Mouse (Mus musculus): ENCODE data around the gene Usp2. TPM values are rescaled to one million over a fixed set of nuclear protein-coding genes. Genes with fewer than 3 reads are reported as not detected.

Gene Usp2
- polyA plus RNA-seq, 1 experiment = 9.6 TPM

- no peak for TF ChIP-seq CTCF (IDR thresholded peaks at IDR 0.05; ENCODE audit: low read depth, low read length)
- TF ChIP-seq POLR2A (IDR thresholded peaks at IDR 0.05; ENCODE audit: insufficient read depth, low read length) = peak; percentile 40
- Histone ChIP-seq H3K36me3 (ENCODE audit: control insufficient read depth, insufficient read depth, low read length, poor library complexity, severe bottlenecking) (no peaks in the 10 kb centered on the region), H3K27me3 (ENCODE audit: control insufficient read depth, insufficient read depth, low read length, poor library complexity, severe bottlenecking) (no peaks in the 10 kb centered on the region), H3K9ac (ENCODE audit: low read depth, poor library complexity, severe bottlenecking) (peak overlapping the region; percentile 54), H3K27ac (ENCODE audit: insufficient read depth, low read length) (no peak overlapping the region), H3K4me3 (ENCODE audit: low read depth, low read length) (peak overlapping the region; percentile 54), H3K4me1 (ENCODE audit: control insufficient read depth, insufficient read depth, low read length) (peaks cover 7% of the 10 kb centered on the region), H3K9me3 (replicated peaks; ENCODE audit: control insufficient read depth, insufficient read depth, low read length, poor library complexity, severe bottlenecking) (no peaks in the 10 kb centered on the region)
These were observed 17.9 kb downstream of the Usp2 start for GRCm38 (mm10) chr9:44084659-44085229.

- Histone ChIP-seq H3K27ac (ENCODE audit: insufficient read depth, low read length) (no peak overlapping the region), H3K4me1 (ENCODE audit: control insufficient read depth, insufficient read depth, low read length) (peaks cover 7% of the 10 kb centered on the region), H3K27me3 (ENCODE audit: control insufficient read depth, insufficient read depth, low read length, poor library complexity, severe bottlenecking) (no peaks in the 10 kb centered on the region), H3K4me3 (ENCODE audit: low read depth, low read length) (peak overlapping the region; percentile 44), H3K9me3 (replicated peaks; ENCODE audit: control insufficient read depth, insufficient read depth, low read length, poor library complexity, severe bottlenecking) (no peaks in the 10 kb centered on the region), H3K9ac (ENCODE audit: low read depth, poor library complexity, severe bottlenecking) (peak overlapping the region; percentile 54), H3K36me3 (ENCODE audit: control insufficient read depth, insufficient read depth, low read length, poor library complexity, severe bottlenecking) (no peaks in the 10 kb centered on the region)
- TF ChIP-seq EP300 (IDR thresholded peaks at IDR 0.05; ENCODE audit: insufficient read depth, low read depth, low read length) (no peak), CTCF (IDR thresholded peaks at IDR 0.05; ENCODE audit: low read depth, low read length) (no peak), POLR2A (IDR thresholded peaks at IDR 0.05; ENCODE audit: insufficient read depth, low read length) (no peak)
These were observed 18.5 kb downstream of the Usp2 start for GRCm38 (mm10) chr9:44085276-44085675.

GRCm38 (mm10) chr9:44085741-44086665, 19.2 kb downstream of the Usp2 start:
- Histone ChIP-seq H3K36me3 (ENCODE audit: control insufficient read depth, insufficient read depth, low read length, poor library complexity, severe bottlenecking) (no peaks in the 10 kb centered on the region), H3K27me3 (ENCODE audit: control insufficient read depth, insufficient read depth, low read length, poor library complexity, severe bottlenecking) (no peaks in the 10 kb centered on the region), H3K4me3 (ENCODE audit: low read depth, low read length) (no peak overlapping the region), H3K4me1 (ENCODE audit: control insufficient read depth, insufficient read depth, low read length) (peaks cover 7% of the 10 kb centered on the region), H3K27ac (ENCODE audit: insufficient read depth, low read length) (no peak overlapping the region), H3K9me3 (replicated peaks; ENCODE audit: control insufficient read depth, insufficient read depth, low read length, poor library complexity, severe bottlenecking) (no peaks in the 10 kb centered on the region), H3K9ac (ENCODE audit: low read depth, poor library complexity, severe bottlenecking) (no peak overlapping the region)
- TF ChIP-seq POLR2A (IDR thresholded peaks at IDR 0.05; ENCODE audit: insufficient read depth, low read length) (no peak), CTCF (IDR thresholded peaks at IDR 0.05; ENCODE audit: low read depth, low read length) (no peak), EP300 (IDR thresholded peaks at IDR 0.05; ENCODE audit: insufficient read depth, low read depth, low read length) (no peak)

- Histone ChIP-seq H3K27me3 (ENCODE audit: control insufficient read depth, insufficient read depth, low read length, poor library complexity, severe bottlenecking) (no peaks in the 10 kb centered on the region), H3K9ac (ENCODE audit: low read depth, poor library complexity, severe bottlenecking) (no peak overlapping the region), H3K4me3 (ENCODE audit: low read depth, low read length) (no peak overlapping the region), H3K36me3 (ENCODE audit: control insufficient read depth, insufficient read depth, low read length, poor library complexity, severe bottlenecking) (no peaks in the 10 kb centered on the region), H3K4me1 (ENCODE audit: control insufficient read depth, insufficient read depth, low read length) (peaks cover 7% of the 10 kb centered on the region), H3K9me3 (replicated peaks; ENCODE audit: control insufficient read depth, insufficient read depth, low read length, poor library complexity, severe bottlenecking) (no peaks in the 10 kb centered on the region), H3K27ac (ENCODE audit: insufficient read depth, low read length) (no peak overlapping the region)
- no peak for TF ChIP-seq CTCF (IDR thresholded peaks at IDR 0.05; ENCODE audit: low read depth, low read length)
- TF ChIP-seq EP300 (IDR thresholded peaks at IDR 0.05; ENCODE audit: insufficient read depth, low read depth, low read length) = no peak
These were observed 20.1 kb downstream of the Usp2 start for GRCm38 (mm10) chr9:44086960-44087359.

- no peaks in the 10 kb centered on the region for H3K27me3 ChIP-seq (ENCODE audit: control insufficient read depth, insufficient read depth, low read length, poor library complexity, severe bottlenecking)
These were observed 21.1 kb downstream of the Usp2 start for GRCm38 (mm10) chr9:44087761-44088455.

More at GRCm38 (mm10) chr9:44087761-44088455, 21.1 kb downstream of the Usp2 start:
- Histone ChIP-seq H3K4me1 (ENCODE audit: control insufficient read depth, insufficient read depth, low read length) (peaks cover 7% of the 10 kb centered on the region), H3K36me3 (ENCODE audit: control insufficient read depth, insufficient read depth, low read length, poor library complexity, severe bottlenecking) (no peaks in the 10 kb centered on the region), H3K4me3 (ENCODE audit: low read depth, low read length) (no peak overlapping the region), H3K9ac (ENCODE audit: low read depth, poor library complexity, severe bottlenecking) (no peak overlapping the region), H3K27ac (ENCODE audit: insufficient read depth, low read length) (no peak overlapping the region), H3K9me3 (replicated peaks; ENCODE audit: control insufficient read depth, insufficient read depth, low read length, poor library complexity, severe bottlenecking) (no peaks in the 10 kb centered on the region)
- TF ChIP-seq CTCF (IDR thresholded peaks at IDR 0.05; ENCODE audit: low read depth, low read length) (no peak), EP300 (IDR thresholded peaks at IDR 0.05; ENCODE audit: insufficient read depth, low read depth, low read length) (no peak), POLR2A (IDR thresholded peaks at IDR 0.05; ENCODE audit: insufficient read depth, low read length) (no peak)

All from ES-Bruce4 (cell line).